Mouse (Mus musculus): ENCODE measurements around the gene Ppdpf.
"Not testable (repeated sequence)": the region's sequence is repeated elsewhere in the genome, so short reads cannot be mapped to it uniquely, and the experiment has no call there.

Ppdpf gene

GRCm38 (mm10) chr2:181159771-181160170 lies 27.3 kb upstream of the Ppdpf start:
- DNase-seq: no peak

GRCm38 (mm10) chr2:181160821-181161220 lies 26.2 kb upstream of the Ppdpf start:
- no peak for DNase-seq

- DNase-seq: no peak
These were observed 20.6 kb upstream of the Ppdpf start for GRCm38 (mm10) chr2:181166469-181166868.

- no peak for DNase-seq
These were observed 12.4 kb upstream of the Ppdpf start for GRCm38 (mm10) chr2:181174646-181175045.

GRCm38 (mm10) chr2:181178015-181178414 lies 9.0 kb upstream of the Ppdpf start:
- no peak for DNase-seq

GRCm38 (mm10) chr2:181178471-181178870 lies 8.6 kb upstream of the Ppdpf start:
- DNase-seq: no peak

- no peak for DNase-seq
These were observed 6.1 kb upstream of the Ppdpf start for GRCm38 (mm10) chr2:181180898-181181297.

GRCm38 (mm10) chr2:181186635-181187034 lies 412 bp upstream of the Ppdpf start:
- DNase-seq: peak; percentile 89

- peak; percentile 32 for DNase-seq
These were observed 1.6 kb downstream of the Ppdpf start for GRCm38 (mm10) chr2:181188681-181189080.

- no peak for DNase-seq
These were observed 2.3 kb downstream of the Ppdpf start for GRCm38 (mm10) chr2:181189321-181189720.

- not testable (repeated sequence) for DNase-seq
These were observed 4.3 kb downstream of the Ppdpf start for GRCm38 (mm10) chr2:181191385-181191784.

- no peak for DNase-seq
These were observed 4.9 kb downstream of the Ppdpf start for GRCm38 (mm10) chr2:181191936-181192335.

GRCm38 (mm10) chr2:181193044-181193443 lies 6.0 kb downstream of the Ppdpf start:
- no peak for DNase-seq

- DNase-seq: no peak
These were observed 9.7 kb downstream of the Ppdpf start for GRCm38 (mm10) chr2:181196628-181197300.

GRCm38 (mm10) chr2:181201606-181202005 lies 14.6 kb downstream of the Ppdpf start:
- no peak for DNase-seq

GRCm38 (mm10) chr2:181202422-181202821 lies 15.4 kb downstream of the Ppdpf start, which contains the start of gene Ptk6:
Gene Ptk6 (minus strand): TSS chr2:181202789.
- no peak for DNase-seq

GRCm38 (mm10) chr2:181202886-181203285 lies 15.8 kb downstream of the Ppdpf start:
- DNase-seq: no peak

GRCm38 (mm10) chr2:181205678-181206077 lies 18.6 kb downstream of the Ppdpf start:
- DNase-seq: no peak

- no peak for DNase-seq
These were observed 19.1 kb downstream of the Ppdpf start for GRCm38 (mm10) chr2:181206118-181206517.

- peak; percentile 58 for DNase-seq
These were observed 25.5 kb downstream of the Ppdpf start for GRCm38 (mm10) chr2:181212389-181213020.

- DNase-seq: peak; percentile 54
These were observed 26.0 kb downstream of the Ppdpf start, which contains the start of gene Srms for GRCm38 (mm10) chr2:181213021-181213445. Gene Srms (minus strand): TSS chr2:181213185.

- DNase-seq: no peak
These were observed 29.0 kb downstream of the Ppdpf start for GRCm38 (mm10) chr2:181216037-181216436.

- no peak for DNase-seq
These were observed 31.9 kb downstream of the Ppdpf start for GRCm38 (mm10) chr2:181218881-181219485.

All from thymus, postnatal 4 days (tissue).